Mouse (Mus musculus): ENCODE data around the gene Map7d3.
A peak's percentile ranks its signal among the peaks of the same experiment; 100 is the strongest.

Map7d3 gene

GRCm38 (mm10) chrX:56821765-56822603 is at the start of gene Map7d3:
TSS of gene Map7d3 (minus strand) at chrX:56822326.
- peak in 1 of 2 experiments; percentile 2 for DNase-seq (ENCODE audit: low spot score in 2 of 2)

- DNase-seq (ENCODE audit: low spot score in 2 of 2), result no peak
These were observed 47.7 kb upstream of the Map7d3 start, which contains the start of gene Adgrg4 for GRCm38 (mm10) chrX:56869863-56870262. TSS of gene Adgrg4 (plus strand) at chrX:56870163.

GRCm38 (mm10) chrX:56841255-56841654 is 19.1 kb upstream of the Map7d3 start:
- no peak for DNase-seq (ENCODE audit: low spot score in 2 of 2)

GRCm38 (mm10) chrX:56839369-56839768 is 17.2 kb upstream of the Map7d3 start:
- DNase-seq (ENCODE audit: low spot score in 2 of 2), result peak in 1 of 2 experiments; percentile 0

GRCm38 (mm10) chrX:56835842-56836241 is 13.7 kb upstream of the Map7d3 start:
- DNase-seq (ENCODE audit: low spot score in 2 of 2), result no peak

- DNase-seq (ENCODE audit: low spot score in 2 of 2), result no peak
These were observed 5.4 kb upstream of the Map7d3 start for GRCm38 (mm10) chrX:56827492-56827891.

- peak in 1 of 2 experiments; percentile 52 for DNase-seq (ENCODE audit: low spot score in 2 of 2)
These were observed 30.9 kb downstream of the Map7d3 start for GRCm38 (mm10) chrX:56791268-56791667.

GRCm38 (mm10) chrX:56790591-56790990 is 31.5 kb downstream of the Map7d3 start:
- no peak for DNase-seq (ENCODE audit: low spot score in 2 of 2)

GRCm38 (mm10) chrX:56787486-56787885 is 34.6 kb downstream of the Map7d3 start:
- no peak for DNase-seq (ENCODE audit: low spot score in 2 of 2)

GRCm38 (mm10) chrX:56786281-56787061 is 35.7 kb downstream of the Map7d3 start:
- peak in 1 of 2 experiments; percentile 20 for DNase-seq (ENCODE audit: low spot score in 2 of 2)

- no peak for DNase-seq (ENCODE audit: low spot score in 2 of 2)
These were observed 48.8 kb downstream of the Map7d3 start for GRCm38 (mm10) chrX:56773329-56773728.

GRCm38 (mm10) chrX:56771751-56772150 is 50.4 kb downstream of the Map7d3 start:
- no peak for DNase-seq (ENCODE audit: low spot score in 2 of 2)

- DNase-seq (ENCODE audit: low spot score in 2 of 2), result no peak
These were observed 52.3 kb downstream of the Map7d3 start for GRCm38 (mm10) chrX:56769838-56770237.

- no peak for DNase-seq (ENCODE audit: low spot score in 2 of 2)
These were observed 61.8 kb downstream of the Map7d3 start for GRCm38 (mm10) chrX:56760257-56760760.

GRCm38 (mm10) chrX:56756352-56756751 is 65.8 kb downstream of the Map7d3 start:
- no peak for DNase-seq (ENCODE audit: low spot score in 2 of 2)

- peak in 1 of 2 experiments; percentile 15 for DNase-seq (ENCODE audit: low spot score in 2 of 2)
These were observed 66.5 kb downstream of the Map7d3 start for GRCm38 (mm10) chrX:56755646-56756045.

- no peak for DNase-seq (ENCODE audit: low spot score in 2 of 2)
These were observed 68.5 kb downstream of the Map7d3 start for GRCm38 (mm10) chrX:56753317-56754289.

GRCm38 (mm10) chrX:56752144-56752543 is 70.0 kb downstream of the Map7d3 start:
- peak; percentile 10 to 12 for DNase-seq (ENCODE audit: low spot score in 2 of 2)

GRCm38 (mm10) chrX:56751536-56751935 is 70.6 kb downstream of the Map7d3 start:
- DNase-seq (ENCODE audit: low spot score in 2 of 2), result no peak

Data from urinary bladder, postnatal 36 days (tissue).